In genomic region chr17:34894074-34894597, GRCm38 (mm10) we compare ENCODE assay signal across 1 mouse cellular context.
TF ChIP-seq lines count a peak whose summit lies in the region.

No protein-coding gene starts in this region.

TF ChIP-seq in CH12.LX, 34 proteins besides CTCF, POLR2A, EP300 and RAD21 (continued from another document):
- TF ChIP-seq ELF1 (IDR thresholded peaks at IDR 0.05; ENCODE audit: low read depth, low read length) (0 out of 2 replicates have a peak, but pooled peaks have one; percentile 55), MYC (IDR thresholded peaks at IDR 0.05; ENCODE audit: low read depth, low read length) (no peak; the same call in 1 of the 2 replicates), BHLHE40 (IDR thresholded peaks at IDR 0.05; ENCODE audit: low read depth, low read length) (no peak), JUN (IDR thresholded peaks at IDR 0.05; ENCODE audit: insufficient read depth, low read depth, low read length) (no peak), MAZ (IDR thresholded peaks at IDR 0.05; ENCODE audit: low read depth, low read length) (peak; percentile 88), MAX (IDR thresholded peaks at IDR 0.05; ENCODE audit: low read length) (no peak), ZMIZ1 (IDR thresholded peaks at IDR 0.05; ENCODE audit: low read depth, low read length) (no peak), IRF4 (IDR thresholded peaks at IDR 0.05; ENCODE audit: low read depth, low read length) (0 out of 2 replicates have a peak, but pooled peaks have one; percentile 12), E2F4 (IDR thresholded peaks at IDR 0.05; ENCODE audit: insufficient replicate concordance, low read depth, low read length) (no peak), SIN3A (IDR thresholded peaks at IDR 0.05; ENCODE audit: low read length) (0 out of 2 replicates have a peak, but pooled peaks have one; percentile 47), PAX5 (IDR thresholded peaks at IDR 0.05; ENCODE audit: low read length) (no peak), TCF12 (IDR thresholded peaks at IDR 0.05; ENCODE audit: low read depth, low read length) (peak; percentile 80), RCOR1 (conservative IDR thresholded peaks at IDR 0.05; ENCODE audit: low read depth, low read length) (no peak), HCFC1 (IDR thresholded peaks at IDR 0.05; ENCODE audit: low read depth, low read length) (peak; percentile 32; the same call in 1 of the 2 replicates)
